Mouse (Mus musculus): ENCODE results near the gene Stab2.

Stab2 gene

GRCm38 (mm10) chr10:86821014-86821413 lies 186.8 kb downstream of the Stab2 start:
- no peak for DNase-seq

GRCm38 (mm10) chr10:86819649-86820165 lies 188.1 kb downstream of the Stab2 start:
- no peak for DNase-seq

- no peak for DNase-seq
These were observed 192.7 kb downstream of the Stab2 start for GRCm38 (mm10) chr10:86815133-86815532.

GRCm38 (mm10) chr10:86814292-86815131 lies 193.3 kb downstream of the Stab2 start:
- DNase-seq, result no peak

- DNase-seq, result no peak
These were observed 197.2 kb downstream of the Stab2 start for GRCm38 (mm10) chr10:86810612-86811011.

- DNase-seq, result no peak
These were observed 197.8 kb downstream of the Stab2 start for GRCm38 (mm10) chr10:86810000-86810399.

GRCm38 (mm10) chr10:86808013-86808758 lies 199.6 kb downstream of the Stab2 start:
- DNase-seq, result no peak

- DNase-seq, result no peak
These were observed 200.5 kb downstream of the Stab2 start for GRCm38 (mm10) chr10:86807362-86807761.

- DNase-seq, result no peak
These were observed 211.6 kb downstream of the Stab2 start for GRCm38 (mm10) chr10:86796073-86796741.

GRCm38 (mm10) chr10:86794794-86795535 lies 212.9 kb downstream of the Stab2 start:
- DNase-seq, result no peak

GRCm38 (mm10) chr10:86794196-86794595 lies 213.6 kb downstream of the Stab2 start:
- DNase-seq, result no peak

- DNase-seq, result no peak
These were observed 214.3 kb downstream of the Stab2 start for GRCm38 (mm10) chr10:86793509-86793951.

GRCm38 (mm10) chr10:86791507-86792184 lies 216.2 kb downstream of the Stab2 start:
- DNase-seq, result no peak

Measured in thymus, adult 18-20 months (tissue).